Mouse (Mus musculus) embryo, embryonic 11 days (tissue): ENCODE data around the gene Cdh3.

ENCODE experiments used
- DNase-seq: peaks from one replicate; pipeline ENCODE4 v3.0.0-alpha.2; 2015

The Cdh3 gene

GRCm38 (mm10) chr8:106510365-106510975 is at the start of gene Cdh3:
Gene Cdh3, plus strand, starts transcription at chr8:106510891.
- peak; percentile 70 for DNase-seq

GRCm38 (mm10) chr8:106462131-106462530 is 48.6 kb upstream of the Cdh3 start:
- DNase-seq, result no peak

GRCm38 (mm10) chr8:106463795-106464194 is 46.9 kb upstream of the Cdh3 start:
- DNase-seq, result no peak

GRCm38 (mm10) chr8:106469485-106469884 is 41.2 kb upstream of the Cdh3 start:
- DNase-seq, result peak; percentile 51

GRCm38 (mm10) chr8:106474001-106474400 is 36.7 kb upstream of the Cdh3 start:
- no peak for DNase-seq

- no peak for DNase-seq
Observed at GRCm38 (mm10) chr8:106500018-106500685, 10.5 kb upstream of the Cdh3 start, which contains the start of gene 6030452D12Rik. Gene 6030452D12Rik, plus strand, starts transcription at chr8:106500522.

GRCm38 (mm10) chr8:106504241-106504640 is 6.5 kb upstream of the Cdh3 start:
- no peak for DNase-seq

GRCm38 (mm10) chr8:106505328-106505965 is 5.2 kb upstream of the Cdh3 start:
- no peak for DNase-seq

GRCm38 (mm10) chr8:106506106-106506505 is 4.6 kb upstream of the Cdh3 start:
- DNase-seq, result no peak

GRCm38 (mm10) chr8:106507761-106508331 is 2.8 kb upstream of the Cdh3 start:
- peak; percentile 87 for DNase-seq

GRCm38 (mm10) chr8:106508456-106508855 is 2.2 kb upstream of the Cdh3 start:
- no peak for DNase-seq

GRCm38 (mm10) chr8:106509079-106509780 is 1.5 kb upstream of the Cdh3 start:
- no peak for DNase-seq

- DNase-seq, result no peak
Observed at GRCm38 (mm10) chr8:106511065-106511501, 392 bp downstream of the Cdh3 start.

- DNase-seq, result peak; percentile 74
Observed at GRCm38 (mm10) chr8:106511531-106512041, 895 bp downstream of the Cdh3 start.

GRCm38 (mm10) chr8:106512475-106513150 is 1.9 kb downstream of the Cdh3 start:
- DNase-seq, result no peak

GRCm38 (mm10) chr8:106515946-106516479 is 5.3 kb downstream of the Cdh3 start:
- no peak for DNase-seq

GRCm38 (mm10) chr8:106516581-106516980 is 5.9 kb downstream of the Cdh3 start:
- DNase-seq, result peak; percentile 48

GRCm38 (mm10) chr8:106518763-106519162 is 8.1 kb downstream of the Cdh3 start:
- DNase-seq, result no peak

- no peak for DNase-seq
Observed at GRCm38 (mm10) chr8:106520578-106520977, 9.9 kb downstream of the Cdh3 start.

- peak; percentile 44 for DNase-seq
Observed at GRCm38 (mm10) chr8:106521845-106522244, 11.2 kb downstream of the Cdh3 start.

- DNase-seq, result no peak
Observed at GRCm38 (mm10) chr8:106526725-106527124, 16.0 kb downstream of the Cdh3 start.
